Mouse (Mus musculus) stomach, postnatal 0 days (tissue): ENCODE data around the gene Xylt1.

Experiments used
- CTCF ChIP-seq: IDR thresholded peaks from 2 replicates; pipeline ENCODE4 v1.5.1; 2016; ENCODE audit warnings: antibody characterized with exemption, low read depth, mild to moderate bottlenecking, moderate library complexity
- EP300 ChIP-seq: optimal IDR thresholded peaks from 2 replicates; pipeline ENCODE3; 2016; ENCODE audit warnings: antibody characterized with exemption

DNA sequence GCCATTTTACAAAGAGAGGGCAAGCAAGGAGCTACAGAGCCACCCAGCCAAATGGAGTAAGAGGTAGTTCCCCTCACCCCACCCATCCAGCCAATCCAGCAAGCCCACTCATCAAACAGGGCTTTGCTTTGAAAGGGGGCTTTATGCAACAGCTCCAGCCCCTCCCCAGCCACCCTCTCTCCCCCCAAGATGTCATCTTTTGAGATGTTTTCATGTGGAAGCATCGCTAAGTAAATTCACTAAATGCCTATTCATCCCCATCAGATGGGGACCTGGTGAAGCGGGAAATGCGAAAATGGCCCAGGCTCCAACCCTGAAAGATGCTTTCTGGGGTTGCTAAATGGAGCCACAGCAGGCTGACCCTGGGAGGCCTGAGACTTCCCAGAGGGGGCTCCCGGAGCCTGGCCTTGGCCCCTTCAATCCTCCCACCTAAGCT is 238.0 kb downstream of the Xylt1 start:
- no peak for TF ChIP-seq CTCF
- no peak for TF ChIP-seq EP300
